Mouse (Mus musculus): ENCODE measurements around the gene Rnf41. TPM values are rescaled to one million over a fixed set of nuclear protein-coding genes. Genes with fewer than 3 reads are reported as not detected.

Rnf41 gene
- 10 to 100 TPM; 10.4 to 10.5 TPM for total RNA-seq (2021)
- long read RNA-seq, experiment 1, partial matches to known transcripts, result 1 of 7 reads
- long read RNA-seq, experiment 1, other reads (novel, unspliced or antisense), result 5 of 7 reads
- long read RNA-seq, experiment 2, partial matches to known transcripts, result 5 of 6 reads
- long read RNA-seq, experiment 2, other reads (novel, unspliced or antisense), result 0 of 6 reads

DNA sequence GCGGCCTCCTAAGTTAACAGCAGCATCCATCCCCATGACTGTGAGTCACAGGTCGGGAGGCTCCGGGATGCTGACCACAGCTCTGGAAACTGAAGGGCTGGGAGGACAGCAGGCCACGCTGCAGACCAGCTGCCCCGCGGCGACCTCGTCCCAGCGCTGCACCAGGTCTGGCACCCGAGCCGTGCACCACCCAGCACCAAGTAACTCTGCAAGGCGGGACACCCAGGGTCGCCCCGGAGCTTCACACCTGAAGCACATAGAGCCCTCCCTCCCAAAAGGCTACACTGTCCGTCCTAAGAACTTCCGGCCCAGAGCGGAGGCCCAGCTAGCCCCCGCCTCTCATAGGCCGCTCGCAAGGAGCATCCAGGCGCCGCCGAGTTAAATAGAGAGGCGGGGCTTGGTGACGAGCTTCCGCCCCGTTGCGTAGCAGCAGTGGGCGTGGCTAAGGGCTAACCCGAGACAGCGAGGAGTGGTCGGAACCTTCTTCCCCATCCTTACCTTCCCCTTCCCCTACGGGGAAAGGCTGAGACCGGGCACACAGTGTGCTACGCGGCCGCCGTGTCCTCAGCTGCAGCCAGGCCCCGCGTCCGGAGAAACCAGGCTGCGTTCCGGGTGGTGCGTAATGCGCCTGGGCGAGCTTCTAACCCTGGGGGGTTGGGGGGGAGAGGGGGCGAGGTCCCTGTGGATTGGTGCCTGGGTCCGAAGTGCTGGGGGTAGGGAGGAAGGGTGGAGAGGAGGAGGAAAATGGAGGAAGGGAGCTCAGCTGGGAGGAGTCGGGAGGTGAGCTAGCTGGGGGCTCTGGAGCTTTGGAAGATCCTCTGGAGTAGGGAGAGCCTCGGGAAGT, at the start of gene Rnf41, which contains the start of gene Nabp2:
Gene Rnf41 (plus strand): TSS at position 447 of the 844 bp plus-strand sequence.
Gene Nabp2 (minus strand): TSS at position 282 of the 844 bp plus-strand sequence.
- intact Hi-C loops (cut with DNase I), result loop anchor here (5.0 kb wide), 1 partner anchor 131 kb away; no protein-coding TSS in a partner anchor
- DNase-seq, result peak; percentile 93 to 95

DNA sequence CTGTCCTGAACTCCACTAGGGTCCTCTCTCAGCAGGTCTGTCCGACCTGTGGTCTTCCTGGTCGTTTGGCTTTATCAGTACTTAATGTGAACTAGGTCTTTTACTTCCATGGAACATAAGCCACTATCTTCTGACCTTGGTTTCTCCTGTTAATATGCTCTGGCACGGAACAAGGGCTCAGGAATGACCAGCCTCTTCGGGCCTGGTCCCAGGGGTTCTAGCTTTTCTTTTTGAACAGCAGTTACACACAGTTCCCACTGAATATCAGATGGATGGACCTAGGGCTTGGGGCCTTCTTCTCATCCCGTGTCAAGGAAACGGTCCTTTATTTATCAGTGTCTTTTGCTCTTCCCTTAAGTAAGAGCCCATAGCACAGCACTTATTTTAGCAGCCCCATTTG, 49.6 kb upstream of the Rnf41 start:
- intact Hi-C loops (cut with DNase I), result no loop called here
- DNase-seq, result no peak

DNA sequence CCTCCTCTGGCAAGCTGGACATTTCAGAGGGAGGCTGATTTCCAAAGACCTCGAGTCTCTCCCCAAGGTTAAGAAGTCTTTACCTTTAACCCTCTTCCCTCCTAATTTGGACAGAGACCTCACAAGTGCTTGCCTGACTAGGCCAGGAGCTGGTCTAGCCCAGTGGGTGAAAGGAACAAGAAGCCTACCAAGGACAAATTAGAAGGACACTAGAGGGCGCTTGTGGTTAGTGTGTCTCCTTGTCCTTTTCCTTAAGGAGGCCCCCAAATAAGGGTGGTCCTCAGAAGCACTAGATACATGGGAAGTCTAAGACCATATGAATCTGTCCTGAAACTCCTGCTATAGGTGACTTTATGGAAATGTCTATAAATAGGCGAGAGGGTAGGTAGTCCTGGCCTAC, 48.9 kb upstream of the Rnf41 start:
- intact Hi-C loops (cut with DNase I), result no loop called here
- no peak for DNase-seq

DNA sequence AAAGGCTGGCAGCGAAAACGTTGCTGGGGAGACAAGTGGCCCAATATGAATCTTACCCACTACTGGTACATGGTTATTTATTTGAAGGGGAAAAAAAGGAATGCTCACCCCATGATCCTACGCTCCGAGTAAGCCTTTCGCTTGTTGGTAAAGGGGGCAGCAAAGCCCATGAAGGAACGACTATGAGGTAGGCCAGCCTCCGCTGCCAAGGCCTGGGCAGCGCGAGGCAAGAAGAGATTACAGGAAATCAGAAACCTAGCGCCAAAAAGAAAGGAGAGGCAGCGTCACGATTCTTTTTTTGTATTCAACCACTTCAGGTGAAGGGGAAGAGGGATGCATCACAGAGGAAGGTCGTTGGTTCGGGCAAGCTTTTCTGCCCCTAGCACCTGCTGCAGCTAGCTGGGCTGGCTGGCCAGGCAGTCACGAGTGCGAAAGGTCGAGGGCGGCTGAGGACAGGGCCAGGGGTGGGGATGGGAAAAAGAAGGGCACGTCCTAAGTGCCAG, 43.5 kb upstream of the Rnf41 start:
- intact Hi-C loops (cut with DNase I), result no loop called here
- no peak for DNase-seq

DNA sequence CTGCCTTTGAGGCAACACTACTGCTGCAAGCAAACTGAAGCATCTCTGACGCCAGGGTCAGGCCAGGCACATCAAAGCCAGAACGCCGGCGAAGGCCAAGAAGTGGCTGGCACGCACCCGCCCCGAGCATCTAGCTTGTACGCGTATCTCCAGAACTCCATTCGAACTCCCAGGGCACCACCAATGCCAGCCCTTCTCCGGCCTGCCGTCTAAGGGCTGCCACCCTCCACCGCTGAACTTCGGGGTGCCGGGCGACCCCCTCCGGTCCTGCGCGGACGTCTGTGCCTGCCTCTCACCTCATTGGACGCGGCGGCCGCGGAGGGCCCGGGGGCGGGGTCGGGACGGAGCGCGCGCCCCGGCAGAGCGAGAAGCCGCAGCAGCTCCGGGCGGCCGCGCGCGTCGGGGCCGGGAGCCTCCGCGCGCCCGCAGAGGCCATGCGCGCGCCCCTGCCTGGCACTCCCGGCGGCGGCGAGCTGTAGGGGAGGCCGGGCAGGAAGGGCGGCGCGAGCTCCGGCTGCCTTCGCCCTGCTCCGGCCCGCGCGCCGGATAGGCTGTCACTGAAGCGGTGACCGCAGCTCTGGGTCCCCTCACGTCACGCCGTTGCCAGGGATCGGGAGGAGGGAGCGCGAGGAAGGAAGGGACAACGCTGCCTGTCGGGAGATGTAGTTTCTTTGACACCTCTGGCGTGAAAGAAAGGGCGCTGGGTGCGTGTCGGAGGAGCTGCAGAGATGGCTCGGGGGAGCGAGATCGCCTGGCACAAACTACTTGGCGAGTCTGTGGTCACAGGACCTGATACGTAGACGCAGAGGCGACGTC, 42.8 kb upstream of the Rnf41 start, which contains the start of gene Coq10a:
Gene Coq10a (minus strand): TSS at position 596 of the 816 bp plus-strand sequence.
- intact Hi-C loops (cut with DNase I), result no loop called here
- peak; percentile 88 to 89 for DNase-seq

DNA sequence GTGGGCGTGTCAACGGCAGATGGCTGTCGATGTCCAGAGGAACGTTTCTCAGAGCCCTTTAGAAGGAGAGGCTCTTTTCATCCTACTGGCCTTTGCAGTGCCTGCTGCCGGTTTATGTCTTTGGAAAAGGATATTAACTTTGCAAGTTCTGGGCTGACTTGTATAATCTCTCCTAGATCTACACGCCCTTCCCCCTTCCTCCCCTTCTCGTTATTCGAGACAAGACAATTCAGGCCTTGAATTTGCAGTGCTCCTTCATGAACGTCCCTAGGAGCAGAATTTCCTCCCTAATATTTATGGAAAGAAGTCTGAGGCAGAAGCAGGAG, 42.3 kb upstream of the Rnf41 start:
- intact Hi-C loops (cut with DNase I), result no loop called here
- DNase-seq, result no peak

DNA sequence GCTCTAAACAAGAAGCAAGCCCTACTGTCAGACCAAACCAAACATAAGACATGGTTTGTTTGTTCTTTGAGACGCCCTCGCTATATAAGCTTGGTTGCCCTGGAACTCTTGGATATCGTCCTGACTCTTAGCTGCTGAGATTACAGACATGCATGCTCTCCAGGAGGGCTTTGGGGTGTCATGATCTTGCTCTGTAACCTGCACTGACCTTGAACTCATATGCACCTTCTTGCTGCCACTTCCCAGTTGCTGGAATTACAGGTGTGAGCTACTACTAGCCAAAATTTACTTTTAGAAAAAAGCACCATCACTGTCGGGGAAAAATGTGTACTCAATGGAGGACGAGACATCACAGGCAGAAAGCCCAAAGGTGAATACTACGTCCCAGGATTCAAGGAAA, 41.9 kb upstream of the Rnf41 start:
- intact Hi-C loops (cut with DNase I), result no loop called here
- no peak for DNase-seq

DNA sequence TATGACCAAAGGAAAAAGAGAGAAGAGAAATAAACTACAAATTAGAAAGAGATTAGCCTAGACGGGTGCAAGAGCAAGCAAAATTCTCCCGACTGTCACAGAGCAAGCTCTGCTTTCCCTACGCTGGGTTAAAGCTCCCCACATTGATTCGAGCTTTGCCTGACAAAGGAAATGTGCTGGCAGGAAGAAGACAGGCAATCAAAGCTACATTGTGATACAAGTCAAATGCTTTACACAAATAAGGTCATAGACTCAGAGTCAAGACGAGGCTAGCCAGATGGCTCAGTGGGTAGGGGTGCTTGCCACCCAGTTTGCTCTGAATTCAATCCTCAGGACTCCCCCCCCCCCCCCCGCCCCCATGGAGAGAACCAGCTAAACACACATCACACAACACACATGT, 41.4 kb upstream of the Rnf41 start:
- intact Hi-C loops (cut with DNase I), result no loop called here
- no peak for DNase-seq

DNA sequence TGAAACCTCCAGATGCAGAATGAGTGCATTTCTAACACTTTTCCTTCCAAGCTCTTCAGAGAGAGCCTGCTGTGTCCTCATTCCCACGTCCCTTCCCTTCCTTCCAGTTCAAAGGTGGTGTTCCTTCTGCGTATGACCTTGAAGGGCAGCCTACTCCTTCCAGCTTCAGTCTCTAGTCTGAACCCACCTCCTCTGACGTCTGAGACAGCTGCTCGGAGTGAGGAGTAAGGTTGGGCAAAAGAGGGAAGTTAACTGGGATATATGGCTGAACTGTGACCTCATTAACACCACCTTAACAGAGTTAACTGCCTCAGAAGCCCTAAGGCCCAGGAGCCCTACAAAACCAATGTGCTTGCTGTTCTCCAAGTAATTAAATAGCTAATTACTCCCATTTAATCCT, 40.9 kb upstream of the Rnf41 start:
- no peak for DNase-seq
- intact Hi-C loops (cut with DNase I), result no loop called here

DNA sequence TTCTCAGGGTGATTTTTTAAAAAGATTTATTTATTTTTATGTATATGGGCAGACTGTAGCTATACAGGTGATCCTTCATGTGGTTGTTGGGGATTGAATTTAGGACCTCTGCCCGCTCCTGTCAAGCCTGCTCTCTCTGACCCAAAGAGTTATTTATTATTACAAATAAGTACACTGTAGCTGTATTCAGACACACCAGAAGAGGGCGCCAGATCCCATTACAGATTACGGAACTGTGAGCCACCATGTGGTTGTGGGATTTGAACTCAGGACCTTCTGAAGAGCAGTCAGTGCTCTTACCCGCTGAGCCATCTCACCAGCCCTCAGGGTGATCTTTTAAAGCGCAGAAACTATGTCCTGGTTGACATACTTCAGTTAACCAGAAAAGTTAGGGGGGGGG, 39.3 kb upstream of the Rnf41 start:
- no peak for DNase-seq
- intact Hi-C loops (cut with DNase I), result no loop called here

DNA sequence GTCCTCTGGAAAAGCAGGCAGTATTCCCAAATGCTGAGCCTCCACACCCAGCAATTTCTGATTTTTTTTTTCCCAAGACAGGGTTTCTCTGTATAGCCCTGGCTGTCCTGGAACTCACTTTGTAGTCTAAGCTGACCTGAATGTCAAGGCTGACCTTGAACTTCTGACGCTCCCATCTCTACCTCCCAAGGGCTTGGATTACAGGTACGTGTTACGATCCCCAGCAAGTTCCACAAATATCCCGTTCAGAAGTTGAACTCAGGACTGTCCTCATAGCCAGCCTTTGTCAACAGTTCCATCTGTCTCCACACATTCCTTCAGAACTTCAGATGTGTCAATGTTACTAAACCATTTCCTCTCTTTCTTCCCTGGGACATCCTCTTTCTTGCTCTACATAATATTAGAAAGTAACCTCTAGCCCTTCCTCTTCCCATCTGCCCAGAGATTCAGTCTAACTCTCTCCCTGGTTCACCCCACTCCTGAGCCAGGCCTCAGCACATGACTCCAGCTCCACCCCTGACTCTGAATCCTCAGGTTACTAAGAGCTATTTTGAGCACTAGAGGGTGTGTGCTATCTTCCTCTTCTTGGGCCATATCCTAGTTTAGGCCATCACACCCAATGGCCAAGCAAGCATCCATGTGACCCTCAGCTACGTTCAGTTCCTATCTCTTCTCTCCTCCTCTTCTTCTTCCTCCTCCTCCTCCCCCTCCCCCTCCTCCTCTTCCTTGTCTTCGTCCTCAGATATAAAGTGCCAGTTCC, 38.3 kb upstream of the Rnf41 start:
- intact Hi-C loops (cut with DNase I), result no loop called here
- no peak for DNase-seq

DNA sequence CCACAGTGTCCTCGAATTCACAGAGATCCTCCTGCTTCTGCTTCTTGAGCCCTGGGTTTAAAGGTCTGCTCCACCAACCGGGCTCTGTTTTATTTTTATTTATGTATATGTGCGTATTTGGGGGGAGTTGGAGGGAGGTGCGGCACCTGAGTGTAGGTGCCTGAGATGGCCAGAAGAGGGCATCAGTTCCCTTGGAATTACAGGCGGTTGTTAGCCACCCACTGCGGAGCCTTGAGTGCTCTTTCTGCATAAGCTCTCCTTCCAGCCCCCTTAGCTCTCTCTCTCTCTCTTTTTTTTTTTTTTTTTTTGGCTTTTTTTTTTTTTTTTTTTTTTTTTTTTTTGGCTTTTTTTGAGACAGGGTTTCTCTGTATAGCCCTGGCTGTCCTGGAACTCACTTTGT, 37.1 kb upstream of the Rnf41 start:
- intact Hi-C loops (cut with DNase I), result no loop called here
- DNase-seq, result no peak

DNA sequence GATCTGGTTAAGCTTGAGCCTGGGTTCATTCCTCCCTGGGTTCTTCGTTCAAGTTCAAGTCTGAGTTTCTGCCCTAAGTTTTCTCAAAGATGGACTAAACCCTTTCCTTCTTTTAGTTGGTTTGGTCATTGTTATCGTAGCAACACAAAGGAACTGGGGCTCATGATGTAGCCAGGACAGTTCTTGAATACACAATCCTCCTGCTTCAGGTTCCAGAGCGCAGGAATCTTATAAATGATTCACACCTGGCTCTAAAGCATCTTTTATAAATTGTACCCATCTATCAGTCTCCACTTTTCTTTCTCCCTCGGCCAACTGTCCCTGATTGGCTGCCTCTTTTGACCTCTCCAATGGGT, 35.4 kb upstream of the Rnf41 start:
- intact Hi-C loops (cut with DNase I), result loop anchor here (5.0 kb wide), 1 partner anchor 39 kb away; the partner anchor contains the start of gene Cs

DNA sequence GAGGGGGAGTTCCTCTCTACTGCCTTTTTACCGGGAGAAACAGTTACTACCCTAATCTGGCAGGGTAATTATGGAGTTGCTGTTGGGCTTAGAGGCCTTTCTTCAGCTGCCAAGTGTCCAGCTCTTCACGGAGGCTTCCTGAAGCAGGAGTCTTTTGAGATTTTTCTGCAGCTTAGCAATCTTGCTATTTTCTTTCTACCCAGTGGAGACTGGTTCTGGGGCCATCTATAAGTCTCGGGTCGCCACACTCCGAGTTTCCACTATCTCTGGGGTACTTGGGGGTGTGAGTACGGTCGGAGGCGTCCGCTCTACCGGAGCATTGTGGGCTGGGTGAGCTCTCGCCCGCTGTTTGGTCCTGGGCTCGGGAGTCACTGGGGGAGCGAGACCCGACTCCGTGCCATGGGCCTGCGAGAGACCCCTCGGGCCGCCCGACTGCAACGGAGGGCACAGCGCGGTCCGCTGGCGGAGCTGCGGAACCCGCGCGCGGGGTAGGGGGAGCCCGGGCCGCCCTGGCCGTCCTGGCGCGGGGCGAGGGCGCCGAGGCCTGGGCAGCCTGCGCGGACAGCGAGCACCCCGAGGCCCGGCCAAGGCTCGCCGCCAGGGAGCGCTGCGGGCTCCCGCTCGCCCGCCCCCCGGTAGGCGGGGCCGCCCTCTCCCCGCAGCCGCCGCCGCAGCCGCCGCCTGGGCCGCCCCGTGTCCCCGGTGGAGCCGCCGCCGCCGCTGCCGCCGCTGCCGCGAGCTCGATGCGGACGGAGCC, 34.8 kb upstream of the Rnf41 start, which contains the start of gene Ankrd52:
Gene Ankrd52 (plus strand): TSS at position 661 of the 757 bp plus-strand sequence.
- intact Hi-C loops (cut with DNase I), result loop anchor here (5.0 kb wide), 1 partner anchor 39 kb away; the partner anchor contains the start of gene Cs
- peak; percentile 83 to 87 for DNase-seq

More for the DNA sequence above, 35.4 kb upstream of the Rnf41 start:
- no peak for DNase-seq

DNA sequence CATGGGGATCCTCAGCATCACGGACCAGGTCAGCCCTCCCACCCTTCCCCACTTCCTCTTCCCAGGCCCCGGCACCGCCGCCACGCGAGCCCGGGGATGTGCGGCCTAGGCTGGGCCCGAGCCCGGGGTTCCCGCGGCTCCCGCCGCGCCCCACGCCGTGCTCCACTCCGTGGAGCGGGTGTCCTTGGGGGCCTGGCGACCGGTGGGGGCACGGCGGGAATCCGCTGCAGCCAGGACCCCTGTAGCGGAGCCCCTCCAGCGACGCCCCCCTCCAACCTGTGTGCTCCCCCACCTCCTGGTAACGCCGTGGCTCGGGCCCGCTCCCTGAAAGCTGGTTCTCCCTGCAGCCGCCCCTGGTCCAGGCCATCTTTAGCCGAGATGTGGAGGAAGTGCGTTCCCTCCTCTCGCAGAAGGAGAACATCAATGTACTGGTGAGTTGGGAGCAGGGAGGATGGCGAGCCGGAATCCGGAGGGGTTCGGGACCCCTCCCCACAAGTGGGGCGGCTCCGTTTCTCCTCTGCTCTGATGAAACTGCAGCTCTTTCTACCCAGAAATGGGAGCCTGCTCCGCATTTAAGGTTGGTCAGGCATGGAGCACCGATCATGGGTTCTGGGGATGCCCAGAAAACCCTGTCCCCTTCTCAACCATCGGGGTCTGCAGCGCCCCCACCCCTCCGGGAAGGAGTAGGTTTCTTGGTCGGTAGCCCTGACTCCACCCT, 34.1 kb upstream of the Rnf41 start:
- intact Hi-C loops (cut with DNase I), result loop anchor here (5.0 kb wide), 1 partner anchor 40 kb away; the partner anchor contains the start of gene Cs
- DNase-seq, result peak in 1 of 2 experiments; percentile 49

DNA sequence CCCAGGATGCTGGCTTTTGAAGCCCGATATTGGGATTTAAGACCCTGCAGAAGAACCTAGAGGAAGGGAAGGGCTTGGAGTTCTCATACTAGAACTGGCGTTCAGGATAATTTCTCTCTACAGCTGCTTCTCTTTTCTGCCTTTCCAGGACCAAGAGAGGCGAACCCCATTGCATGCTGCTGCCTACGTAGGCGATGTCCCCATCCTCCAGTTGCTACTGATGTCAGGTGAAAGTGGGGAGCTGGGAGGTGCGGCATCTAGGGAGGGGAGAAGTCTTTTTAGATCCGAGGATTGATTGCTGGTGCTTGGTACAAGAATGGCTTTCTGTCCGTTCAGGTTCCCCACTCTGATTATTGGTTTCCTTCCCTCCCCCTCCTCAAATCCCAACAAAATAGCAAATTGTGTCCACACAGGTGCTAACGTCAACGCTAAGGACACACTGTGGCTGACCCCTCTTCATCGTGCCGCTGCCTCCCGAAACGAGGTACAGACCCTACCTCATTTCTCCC, 33.5 kb upstream of the Rnf41 start:
- no peak for DNase-seq

DNA sequence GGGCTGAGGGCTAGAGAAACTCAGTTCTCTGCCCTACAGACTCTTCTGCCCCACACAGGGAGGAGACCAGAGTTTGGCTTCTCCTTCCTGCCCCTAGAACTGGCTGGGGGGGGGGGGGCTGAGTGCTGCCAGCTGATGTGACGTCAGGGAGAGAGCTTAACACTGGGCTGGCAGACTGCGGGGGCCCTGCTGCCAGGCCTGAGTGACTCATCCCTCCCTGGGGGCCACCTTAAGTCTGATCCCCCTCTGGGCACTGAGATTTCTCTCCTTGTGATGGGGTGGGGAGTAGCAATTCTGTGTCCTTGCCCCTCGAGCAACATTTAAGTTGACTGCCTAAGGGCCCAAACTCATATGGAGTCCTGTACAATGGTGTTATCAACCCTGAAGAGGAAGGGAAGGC, 33.0 kb upstream of the Rnf41 start:
- no peak for DNase-seq
- intact Hi-C loops (cut with DNase I), result loop anchor here (5.0 kb wide), 1 partner anchor 41 kb away; the partner anchor contains the start of gene Cs

More for the DNA sequence above, 33.5 kb upstream of the Rnf41 start:
- intact Hi-C loops (cut with DNase I), result loop anchor here (5.0 kb wide), 1 partner anchor 41 kb away; the partner anchor contains the start of gene Cs

DNA sequence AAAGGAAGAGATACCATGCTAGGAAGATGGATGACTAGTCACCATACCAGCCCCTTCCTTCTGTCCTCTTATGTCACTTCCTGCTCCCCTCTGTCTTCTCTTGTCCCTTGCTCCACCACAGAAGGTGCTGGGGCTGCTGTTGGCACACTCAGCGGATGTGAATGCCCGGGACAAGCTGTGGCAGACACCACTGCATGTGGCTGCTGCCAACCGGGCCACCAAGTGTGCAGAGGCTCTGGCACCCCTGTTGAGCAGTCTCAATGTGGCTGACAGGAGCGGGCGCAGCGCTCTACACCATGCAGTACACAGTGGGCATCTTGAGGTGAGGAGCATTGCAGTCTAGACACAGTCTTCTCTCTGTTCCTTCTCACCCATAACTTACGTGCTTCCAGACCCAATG, 32.2 kb upstream of the Rnf41 start:
- intact Hi-C loops (cut with DNase I), result loop anchor here (5.0 kb wide), 1 partner anchor 42 kb away; the partner anchor contains the start of gene Cs
- peak in 1 of 2 experiments; percentile 29 for DNase-seq

All from gastrocnemius, postnatal 36 days (tissue).